Mouse (Mus musculus) C2C12 (cell line): ENCODE measurements around the gene Kcnh6.

Experiments used
- CEBPB ChIP-seq: IDR thresholded peaks from one replicate; pipeline ENCODE4 v1.6.1; 2011; ENCODE audit warnings: low read depth, mild to moderate bottlenecking, control low read depth, moderate library complexity
- CTCF ChIP-seq: IDR thresholded peaks from one replicate; pipeline ENCODE4 v1.5.1; 2011; ENCODE audit not compliant: control insufficient read depth, insufficient read depth, insufficient read length
- FOSL1 ChIP-seq: IDR thresholded peaks from one replicate; pipeline ENCODE4 v1.8.0; 2011; ENCODE audit warnings: mild to moderate bottlenecking, low read length; ENCODE audit not compliant: poor library complexity, insufficient read depth, severe bottlenecking
- MAX ChIP-seq: IDR thresholded peaks from one replicate; pipeline ENCODE4 v1.6.1; 2011; ENCODE audit warnings: mild to moderate bottlenecking, control low read depth
- MYOD1 ChIP-seq: IDR thresholded peaks from one replicate; pipeline ENCODE4 v1.6.1; 2011; ENCODE audit warnings: low read depth; ENCODE audit not compliant: control insufficient read depth, insufficient read length
- USF1 ChIP-seq: IDR thresholded peaks from one replicate; pipeline ENCODE4 v1.6.1; 2011; ENCODE audit warnings: low read depth, mild to moderate bottlenecking, control low read depth, moderate library complexity

GRCm38 (mm10) chr11:106058020-106058419 is 50.1 kb downstream of the Kcnh6 start:
- no peak for TF ChIP-seq CTCF
- TF ChIP-seq MYOD1 = no peak
- no peak for TF ChIP-seq USF1
- TF ChIP-seq MAX = no peak
- no peak for TF ChIP-seq CEBPB
- TF ChIP-seq FOSL1 = no peak
